Mouse (Mus musculus): ENCODE measurements around the gene Bri3. TPM values are rescaled to one million over a fixed set of nuclear protein-coding genes. Genes with fewer than 3 reads are reported as not detected.

Gene Bri3
- total RNA-seq, 4 experiments from 2014 or later = 148 to 170 (median 156) TPM

DNA sequence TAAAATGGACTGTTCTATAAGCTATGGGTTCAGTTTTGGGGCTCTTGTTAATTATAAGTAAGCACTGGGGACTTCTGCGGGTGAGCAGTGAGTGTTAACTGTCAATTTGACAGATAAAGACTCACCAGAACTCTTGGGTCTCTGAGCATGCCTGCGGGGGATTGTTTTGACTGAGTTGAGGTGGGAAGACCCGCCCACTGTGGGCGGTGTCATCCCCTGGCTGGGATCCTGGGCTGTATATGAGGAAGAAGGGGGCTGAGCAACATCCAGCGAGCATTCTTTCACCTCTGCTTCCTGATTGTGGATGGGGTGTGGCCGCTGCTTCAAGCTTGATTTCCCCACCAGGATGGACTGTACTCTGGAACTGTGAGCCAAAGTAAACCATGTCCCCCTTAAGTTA, 10.0 kb upstream of the Bri3 start:
- DNase-seq (ENCODE audit: low spot score) = no peak

GRCm38 (mm10) chr5:144234714-144235113, 9.5 kb upstream of the Bri3 start:
- no peak for DNase-seq (ENCODE audit: low spot score)

- no peak for DNase-seq (ENCODE audit: low spot score)
Observed at GRCm38 (mm10) chr5:144238969-144239368, 5.3 kb upstream of the Bri3 start.

- DNase-seq (ENCODE audit: low spot score) = no peak
Observed at GRCm38 (mm10) chr5:144245592-144245991, 1.4 kb downstream of the Bri3 start.

GRCm38 (mm10) chr5:144246669-144247068, 2.4 kb downstream of the Bri3 start:
- DNase-seq (ENCODE audit: low spot score) = no peak

GRCm38 (mm10) chr5:144247307-144247706, 3.1 kb downstream of the Bri3 start:
- no peak for DNase-seq (ENCODE audit: low spot score)

GRCm38 (mm10) chr5:144247906-144248585, 3.8 kb downstream of the Bri3 start:
- DNase-seq (ENCODE audit: low spot score) = peak; percentile 73

DNA sequence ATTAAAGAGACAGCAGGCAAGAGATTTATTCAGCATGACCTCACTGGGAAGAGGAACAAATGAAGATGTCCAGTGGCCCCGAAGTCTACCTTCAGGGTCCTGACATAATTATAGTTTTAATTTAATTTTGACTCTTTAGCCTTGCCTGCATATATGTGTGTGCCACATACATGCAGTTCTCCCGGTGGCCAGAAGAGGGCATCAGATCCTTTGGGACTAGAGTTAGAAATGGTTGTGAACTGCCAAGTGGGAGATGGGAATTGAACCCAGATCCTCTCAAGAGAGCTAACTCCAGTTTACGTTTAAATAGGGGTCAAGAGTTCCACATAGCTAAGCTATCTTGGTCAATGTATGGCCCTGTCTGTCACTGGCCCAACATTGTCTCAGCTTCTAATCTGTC, 5.6 kb downstream of the Bri3 start:
- no peak for DNase-seq (ENCODE audit: low spot score)

GRCm38 (mm10) chr5:144251876-144252577, 7.8 kb downstream of the Bri3 start:
- DNase-seq (ENCODE audit: low spot score) = no peak

GRCm38 (mm10) chr5:144253212-144253611, 9.0 kb downstream of the Bri3 start:
- DNase-seq (ENCODE audit: low spot score) = no peak

DNA sequence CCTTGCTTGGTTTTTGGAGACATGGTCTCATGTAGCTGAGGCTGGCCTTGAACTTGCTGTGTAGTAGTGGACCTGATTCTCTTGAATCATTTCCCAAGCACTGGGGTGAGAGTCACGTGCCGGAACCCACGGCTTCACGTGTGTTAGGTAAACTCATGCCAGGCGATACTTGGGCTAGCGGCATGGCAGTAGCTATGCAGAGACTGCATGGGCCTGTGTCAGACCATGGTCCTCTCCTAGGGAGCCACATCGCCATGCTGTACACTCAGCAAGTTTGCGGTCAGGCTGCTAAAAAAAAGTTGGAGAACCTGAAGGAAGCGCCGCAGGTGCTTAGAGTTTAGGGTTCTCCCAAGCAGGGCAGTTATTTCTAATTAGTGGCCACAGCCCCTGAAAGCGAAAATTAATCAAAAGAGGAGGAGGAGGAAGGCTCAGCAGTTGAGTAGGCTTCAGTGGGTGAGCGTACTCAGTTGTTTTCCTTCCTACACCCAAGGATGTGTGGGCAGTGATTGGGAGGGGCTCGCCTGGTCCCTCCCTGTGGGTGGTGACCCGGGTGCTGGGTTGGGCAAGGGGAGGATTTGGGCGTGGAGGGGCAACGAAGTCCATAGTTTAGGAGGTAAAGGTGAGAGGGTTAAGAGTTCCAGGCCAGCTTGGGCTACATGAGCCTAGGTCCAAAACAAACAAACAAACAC, 10.0 kb downstream of the Bri3 start:
- peak; percentile 72 for DNase-seq (ENCODE audit: low spot score)

GRCm38 (mm10) chr5:144254811-144255631, 10.8 kb downstream of the Bri3 start:
- DNase-seq (ENCODE audit: low spot score) = peak; percentile 84

- peak; percentile 71 for DNase-seq (ENCODE audit: low spot score)
Observed at GRCm38 (mm10) chr5:144255632-144256540, 11.6 kb downstream of the Bri3 start.

DNA sequence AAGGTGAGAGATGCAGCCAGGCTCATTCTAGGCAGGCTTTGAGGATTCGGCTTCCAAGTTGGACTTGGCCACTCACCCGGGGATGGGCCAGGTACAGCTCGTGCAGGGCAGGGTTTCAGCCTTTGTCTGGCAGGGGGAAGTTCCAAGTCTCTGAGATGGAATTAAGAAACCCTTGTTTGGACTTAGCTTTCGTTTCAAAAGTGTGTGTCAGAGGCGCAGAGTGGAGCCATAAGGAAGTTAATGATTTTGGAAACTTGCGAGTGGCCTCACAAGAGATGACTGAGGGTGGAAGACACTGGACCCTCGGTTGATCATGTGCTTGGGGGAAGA, 12.3 kb downstream of the Bri3 start:
- no peak for DNase-seq (ENCODE audit: low spot score)

GRCm38 (mm10) chr5:144256888-144257287, 12.7 kb downstream of the Bri3 start:
- DNase-seq (ENCODE audit: low spot score) = no peak

DNA sequence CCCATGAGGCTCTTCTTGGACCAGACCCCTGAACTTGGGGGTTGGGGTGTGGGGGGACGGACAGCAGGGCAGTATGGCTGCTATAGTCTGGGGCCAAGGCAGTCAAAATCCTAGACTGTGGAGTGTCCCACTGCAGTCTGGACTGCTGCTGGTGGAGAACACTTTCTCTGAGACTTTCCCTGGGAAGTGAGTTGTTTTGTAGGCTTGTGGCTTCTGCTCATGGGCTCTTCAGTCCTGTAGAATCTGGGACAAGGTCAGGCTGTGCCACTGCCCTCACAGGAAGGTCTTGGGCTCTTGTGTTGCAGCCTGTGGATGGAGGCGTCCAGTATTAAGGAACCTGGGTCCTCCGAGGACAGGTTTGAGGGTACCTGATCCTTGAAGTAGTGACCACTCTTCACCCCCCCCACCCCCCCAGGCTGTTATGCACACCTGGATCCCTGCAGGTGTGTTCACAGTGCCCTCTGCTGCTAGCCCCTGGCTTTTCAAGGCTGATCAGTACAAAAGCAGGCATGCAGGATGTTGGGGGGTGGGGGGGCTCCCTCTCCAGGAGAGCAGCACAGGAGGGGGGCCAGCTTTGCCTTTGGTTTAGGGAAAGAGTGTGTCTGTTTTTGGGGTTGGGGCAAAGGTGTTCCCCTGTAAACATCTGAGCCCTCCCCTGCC, 13.3 kb downstream of the Bri3 start:
- DNase-seq (ENCODE audit: low spot score) = no peak

DNA sequence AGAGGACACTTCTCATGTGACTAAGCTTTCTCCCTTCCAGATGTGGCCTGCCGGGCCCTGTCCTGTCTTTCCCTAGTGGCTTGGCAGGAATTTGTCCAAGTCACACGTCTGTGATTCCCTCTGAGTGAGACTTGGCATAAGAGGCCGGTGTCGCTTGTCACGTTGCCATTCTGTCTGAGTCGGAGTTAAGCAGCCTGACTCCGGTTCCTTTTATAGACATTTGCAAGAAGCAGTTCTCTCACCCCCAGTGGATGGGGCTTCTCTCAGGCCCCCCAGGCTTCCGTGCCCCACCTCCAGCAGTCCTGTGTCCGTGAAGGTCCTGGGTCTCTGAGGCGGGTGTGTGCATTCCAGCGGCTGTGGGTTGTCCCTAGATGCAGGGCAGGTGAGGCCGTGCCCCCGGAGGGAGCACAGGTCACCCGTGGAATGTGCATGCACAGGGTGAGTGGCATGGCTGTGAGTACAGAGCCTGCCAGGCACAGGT, 13.9 kb downstream of the Bri3 start:
- peak; percentile 80 for DNase-seq (ENCODE audit: low spot score)

DNA sequence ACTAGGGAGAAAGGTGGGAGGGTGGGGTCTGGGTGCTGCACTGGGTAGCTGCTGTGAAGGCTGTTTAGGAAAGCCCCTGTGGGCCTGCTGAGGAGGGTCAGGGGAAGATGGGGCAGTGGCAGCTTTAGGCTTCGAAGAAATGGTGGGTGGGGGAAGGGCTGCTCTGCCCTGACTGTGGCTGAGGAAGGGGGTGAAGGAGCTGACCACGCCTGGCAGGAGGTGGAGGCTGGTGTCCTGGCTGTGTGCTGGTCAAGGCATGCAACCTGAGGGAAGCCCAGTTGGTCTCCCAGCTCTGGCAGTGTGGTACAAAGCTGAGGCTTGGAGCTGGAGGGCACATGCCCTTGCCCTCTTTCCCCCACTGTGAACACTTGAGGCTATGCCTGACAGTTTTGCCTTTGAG, 14.4 kb downstream of the Bri3 start:
- no peak for DNase-seq (ENCODE audit: low spot score)

DNA sequence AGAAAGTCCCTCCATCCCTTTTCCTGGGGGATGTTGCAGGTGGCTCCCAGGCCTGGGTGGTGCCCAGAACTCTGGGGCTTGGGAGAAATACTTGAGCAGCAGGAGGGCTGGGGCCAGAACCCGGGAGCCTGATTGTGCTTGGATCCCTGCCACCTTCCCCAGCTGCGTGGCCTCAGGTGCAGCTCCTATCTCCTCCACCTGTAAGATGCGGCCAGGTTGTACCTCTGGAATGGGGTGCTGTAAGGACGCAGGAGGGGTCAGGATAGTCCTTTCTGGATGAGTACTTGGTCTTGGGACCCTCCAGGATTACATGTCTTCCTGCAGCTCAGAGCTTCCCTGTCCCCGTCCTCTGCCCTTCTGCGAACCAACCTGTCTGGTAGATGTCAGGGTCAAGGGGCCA, 15.0 kb downstream of the Bri3 start:
- no peak for DNase-seq (ENCODE audit: low spot score)

DNA sequence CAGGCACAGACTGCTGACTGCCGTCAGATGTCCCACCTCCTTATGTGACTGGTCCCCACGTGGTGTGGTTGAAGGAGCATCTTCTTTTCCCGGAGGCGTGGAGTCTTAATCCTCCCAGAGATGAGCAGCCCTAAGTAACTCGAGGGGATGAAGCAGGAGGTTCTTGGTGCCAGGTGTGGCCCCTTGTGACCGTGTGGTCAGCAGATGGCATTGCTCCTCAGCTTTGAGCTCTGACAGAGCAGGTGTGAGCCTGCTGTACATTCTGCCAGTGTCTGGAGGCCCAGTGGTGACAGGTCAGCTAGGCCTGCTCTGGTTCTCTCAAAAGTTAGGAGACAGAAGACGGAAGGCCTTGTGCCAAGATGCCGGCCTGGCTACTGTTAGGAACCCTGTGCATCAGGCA, 16.2 kb downstream of the Bri3 start:
- DNase-seq (ENCODE audit: low spot score) = no peak

All from heart, adult 8-10 months (tissue).